Mouse (Mus musculus) right cerebral cortex, adult 18-20 months (tissue): ENCODE data around the gene Lnx1.

Experiments used
- DNase-seq: peaks from one replicate; pipeline ENCODE4 v3.0.0; 2022; ENCODE audit warnings: mixed read lengths

The Lnx1 gene

DNA sequence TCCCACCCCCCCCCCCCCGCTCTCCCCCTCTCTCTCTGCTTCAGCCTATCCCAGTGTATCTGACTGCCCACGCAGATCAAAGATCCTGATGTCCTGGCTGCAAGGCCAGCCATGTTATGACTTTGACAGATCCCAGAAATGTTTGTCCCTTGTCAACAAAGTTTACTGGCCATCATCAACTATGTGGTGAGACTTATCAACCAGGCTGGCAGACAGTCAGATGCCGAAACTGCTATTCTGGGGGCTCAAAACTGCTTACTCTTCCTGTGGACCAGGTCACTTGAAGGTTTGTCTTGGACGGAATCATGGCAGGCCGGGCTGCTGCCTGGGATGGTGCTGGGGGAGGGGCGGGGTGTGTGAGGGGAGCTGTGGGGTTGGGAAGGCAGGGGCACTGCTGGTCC lies 55.1 kb downstream of the Lnx1 start:
- no peak for DNase-seq

- no peak for DNase-seq
Observed at GRCm38 (mm10) chr5:74642291-74642690, 60.4 kb downstream of the Lnx1 start.

- DNase-seq: peak; percentile 25
Observed at GRCm38 (mm10) chr5:74641000-74641399, 61.7 kb downstream of the Lnx1 start.

- no peak for DNase-seq
Observed at GRCm38 (mm10) chr5:74640504-74640903, 62.2 kb downstream of the Lnx1 start.

DNA sequence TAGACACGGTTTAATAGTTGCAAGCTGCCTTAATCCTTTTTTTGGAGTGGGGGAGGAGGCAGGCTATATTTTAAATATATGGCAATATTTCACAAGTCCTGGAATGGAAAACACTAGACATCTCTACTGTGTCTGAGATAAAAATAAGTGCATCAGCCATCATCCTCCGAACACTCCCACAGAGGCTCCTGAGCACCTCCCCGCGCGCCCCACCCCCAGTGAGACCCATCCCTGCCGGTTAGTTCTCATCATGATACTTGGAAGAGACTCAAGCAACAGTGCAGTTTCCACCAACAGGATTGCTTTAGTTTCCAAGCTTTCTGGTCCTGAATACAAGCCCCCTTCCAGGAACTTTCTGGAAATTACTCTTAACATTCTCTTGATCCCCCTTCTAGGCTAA lies 63.2 kb downstream of the Lnx1 start:
- peak; percentile 21 for DNase-seq

GRCm38 (mm10) chr5:74634391-74634790 lies 68.3 kb downstream of the Lnx1 start:
- DNase-seq: no peak

DNA sequence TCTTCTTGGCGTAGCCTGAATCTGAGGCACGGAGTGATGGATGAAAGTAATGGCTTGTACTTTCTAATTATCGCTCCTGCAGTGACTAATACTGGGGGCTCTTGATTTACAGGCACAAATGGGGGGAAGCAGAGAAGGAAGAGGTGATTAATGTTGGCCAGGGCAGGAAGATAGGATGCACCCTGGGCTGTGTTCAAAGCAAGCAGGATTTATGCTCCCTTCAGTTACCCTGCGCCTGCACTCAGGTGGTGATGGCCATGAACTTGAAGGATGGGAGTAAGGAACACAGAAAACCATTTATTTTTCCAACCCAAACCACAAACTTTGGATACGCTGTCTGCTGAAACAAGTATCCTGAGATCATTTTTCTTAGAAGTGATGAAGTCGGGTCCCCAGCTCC lies 69.3 kb downstream of the Lnx1 start:
- DNase-seq: no peak

DNA sequence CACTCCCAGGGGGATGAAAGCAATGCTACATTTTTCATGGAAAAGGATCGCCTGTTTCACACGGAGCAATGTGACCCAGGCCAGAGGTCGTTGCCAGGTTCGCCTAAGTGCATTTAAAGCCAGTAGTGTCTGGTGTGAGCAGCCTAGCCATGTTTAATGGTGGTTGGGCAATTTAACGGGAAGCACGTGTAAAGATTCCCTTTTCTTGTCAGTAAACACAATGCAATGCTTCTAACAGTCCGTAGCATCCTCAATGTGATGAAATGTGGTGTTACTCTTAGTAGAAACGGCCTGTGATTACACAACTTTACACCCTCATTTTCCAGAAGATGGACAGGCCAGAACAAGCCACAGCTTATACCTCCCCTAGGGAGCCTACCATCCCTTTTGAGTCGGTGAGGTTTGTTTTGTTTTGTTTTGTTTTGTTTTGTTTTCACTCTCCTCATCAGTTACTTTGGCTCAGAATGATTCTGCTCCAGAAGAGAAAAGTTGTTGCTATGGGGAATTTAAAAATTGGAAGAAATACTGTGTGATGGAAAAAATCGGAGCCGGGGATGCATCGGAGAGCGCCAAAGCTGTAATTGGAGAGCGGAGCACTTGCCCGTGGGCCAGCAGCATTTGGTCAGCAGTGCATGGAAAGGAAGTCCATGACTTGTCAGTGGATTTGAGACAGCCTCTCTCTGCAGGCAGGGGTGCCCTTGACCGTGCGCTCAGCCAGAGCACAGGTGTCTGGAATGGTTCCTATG lies 70.2 kb downstream of the Lnx1 start:
- DNase-seq: no peak

DNA sequence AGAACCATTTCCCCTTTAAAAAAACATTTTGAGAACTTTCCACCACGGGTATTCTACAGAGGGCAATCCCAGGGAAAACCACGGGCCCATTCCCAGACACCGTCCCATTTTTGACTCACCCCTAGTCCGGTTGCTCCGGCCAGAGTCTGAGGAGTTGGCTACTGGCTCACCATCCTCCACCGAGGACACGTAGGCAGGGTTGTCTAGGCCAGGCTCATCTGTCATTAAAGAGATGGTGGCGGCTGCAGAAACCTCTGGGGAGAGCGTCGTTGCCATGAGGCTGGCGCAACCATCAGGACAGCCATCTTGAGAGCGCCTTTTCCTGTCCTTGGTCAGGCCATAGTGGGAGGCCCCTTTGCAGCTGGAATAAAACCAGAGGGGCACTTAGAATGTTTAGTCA lies 74.7 kb downstream of the Lnx1 start:
- DNase-seq: no peak

DNA sequence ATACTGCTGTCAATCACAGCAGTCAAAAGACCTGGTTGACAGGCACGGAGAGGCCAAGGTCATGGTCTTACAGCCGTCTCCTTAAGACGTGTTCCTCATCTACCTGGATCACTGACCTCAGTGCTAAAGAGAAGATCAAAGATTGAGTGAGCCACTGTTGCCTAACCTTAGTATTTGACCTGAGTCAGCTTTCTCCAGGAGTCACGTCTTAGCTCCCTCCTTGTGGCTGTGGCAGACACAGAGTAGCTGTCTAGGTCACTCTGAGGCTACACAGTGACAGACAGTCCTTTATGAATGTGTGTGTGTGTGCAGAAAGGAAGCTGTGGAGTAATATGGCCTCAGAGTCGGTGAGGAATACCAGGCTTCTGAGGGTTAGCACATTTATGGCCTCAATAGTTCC lies 78.3 kb downstream of the Lnx1 start:
- no peak for DNase-seq

- no peak for DNase-seq
Observed at GRCm38 (mm10) chr5:74623316-74624000, 79.3 kb downstream of the Lnx1 start.

- no peak for DNase-seq
Observed at GRCm38 (mm10) chr5:74621691-74622470, 80.8 kb downstream of the Lnx1 start.

DNA sequence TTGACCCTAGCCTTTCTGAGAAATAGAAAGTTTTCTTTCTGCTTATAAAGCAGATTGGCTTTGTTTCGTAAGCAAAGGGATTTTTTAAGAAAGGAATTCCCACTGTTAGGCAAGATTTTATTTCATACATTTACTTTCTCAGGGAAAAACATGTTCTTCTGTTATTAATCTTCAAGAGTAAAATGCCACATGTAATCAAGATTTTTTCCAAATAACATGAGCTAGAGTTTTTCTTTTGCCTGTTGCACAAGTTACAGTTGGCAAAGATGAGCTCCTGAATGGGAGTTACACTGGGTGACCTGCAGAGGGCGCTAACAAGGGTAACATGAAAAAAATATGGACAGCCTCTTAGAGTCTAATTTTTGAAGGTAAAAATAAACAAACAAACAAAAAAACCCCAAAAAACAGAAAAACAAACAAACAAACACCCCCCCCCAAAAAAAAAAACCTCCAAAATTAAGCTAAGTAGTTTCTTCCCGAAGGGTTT lies 84.1 kb downstream of the Lnx1 start:
- no peak for DNase-seq

DNA sequence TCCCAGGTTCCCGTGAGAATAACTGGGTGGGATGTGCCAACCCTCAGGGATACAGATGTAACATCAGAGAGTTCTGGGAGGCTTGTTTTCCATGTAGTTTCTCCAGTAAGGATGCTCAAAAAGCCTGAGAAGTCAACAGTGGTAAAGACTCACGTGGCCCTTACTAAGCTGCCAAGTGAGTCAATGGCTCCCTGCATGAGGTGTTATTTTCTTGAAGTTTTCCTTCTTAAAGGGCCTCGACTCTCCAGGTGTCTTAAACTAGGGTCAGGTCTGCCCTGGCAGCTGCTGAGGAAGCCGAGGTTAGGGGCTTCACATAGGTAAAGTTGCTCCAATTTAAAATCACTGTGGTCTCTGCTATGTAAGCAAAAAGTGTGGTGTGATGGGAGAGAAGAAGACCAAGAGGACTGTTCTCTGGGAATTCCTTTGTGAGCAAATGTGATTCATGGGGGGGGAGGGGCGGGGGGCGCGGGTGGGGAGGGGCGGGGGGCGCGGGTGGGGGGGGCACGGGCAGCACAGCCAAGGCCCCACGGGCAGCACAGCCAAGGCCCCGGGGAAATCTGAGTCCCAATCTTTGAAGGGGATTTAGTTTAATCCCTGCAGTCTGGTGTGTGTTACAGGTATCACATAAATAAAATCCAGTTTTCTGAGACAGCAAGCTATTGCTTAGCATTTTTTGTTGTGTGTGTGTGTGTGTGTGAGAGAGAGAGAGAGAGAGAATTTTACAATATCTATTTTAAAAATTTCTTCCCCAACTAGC lies 84.7 kb downstream of the Lnx1 start:
- no peak for DNase-seq

GRCm38 (mm10) chr5:74613491-74614151 lies 89.1 kb downstream of the Lnx1 start:
- no peak for DNase-seq

- DNase-seq: no peak
Observed at GRCm38 (mm10) chr5:74612713-74613112, 90.0 kb downstream of the Lnx1 start.

GRCm38 (mm10) chr5:74610511-74610910 lies 92.2 kb downstream of the Lnx1 start:
- no peak for DNase-seq

- no peak for DNase-seq
Observed at GRCm38 (mm10) chr5:74606213-74606612, 96.5 kb downstream of the Lnx1 start.

DNA sequence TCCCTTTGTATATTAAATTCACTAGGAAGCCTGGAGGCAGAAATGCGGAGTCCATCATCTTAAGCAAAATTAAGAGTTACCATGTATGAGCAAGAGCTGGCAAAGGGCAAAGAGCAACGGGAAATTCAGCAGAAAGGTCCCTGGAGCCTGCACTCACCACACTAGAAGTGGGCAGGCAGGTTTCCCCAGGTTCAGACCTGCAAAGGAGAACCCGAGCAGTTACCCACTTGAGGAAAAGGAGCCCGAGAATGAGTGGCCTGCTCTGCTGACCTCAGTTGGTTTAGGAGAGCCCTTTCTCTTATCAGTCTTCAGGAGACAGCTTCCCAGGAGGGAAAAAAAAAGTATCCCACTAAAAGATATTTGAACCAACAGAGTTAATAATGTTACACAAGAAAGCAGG lies 99.4 kb downstream of the Lnx1 start:
- DNase-seq: no peak

DNA sequence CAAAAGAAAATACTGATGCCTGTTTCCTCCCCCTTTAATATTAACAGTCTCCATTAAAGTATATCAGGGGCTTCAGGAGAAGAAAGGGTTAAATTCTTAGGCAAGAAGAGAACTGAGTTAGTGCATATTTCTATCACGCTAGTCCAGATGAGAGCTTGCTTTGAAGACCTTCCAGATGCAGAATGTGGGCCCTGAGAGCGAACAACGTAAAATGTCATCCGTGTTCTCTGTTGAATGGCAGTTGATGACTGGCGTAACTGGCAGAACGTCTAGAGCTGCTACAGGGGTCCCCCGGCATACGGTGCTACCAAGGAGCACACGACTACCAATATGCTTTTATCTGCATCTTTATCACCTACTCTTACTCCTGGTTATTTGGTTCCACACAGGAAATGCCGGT lies 100.3 kb downstream of the Lnx1 start:
- no peak for DNase-seq

DNA sequence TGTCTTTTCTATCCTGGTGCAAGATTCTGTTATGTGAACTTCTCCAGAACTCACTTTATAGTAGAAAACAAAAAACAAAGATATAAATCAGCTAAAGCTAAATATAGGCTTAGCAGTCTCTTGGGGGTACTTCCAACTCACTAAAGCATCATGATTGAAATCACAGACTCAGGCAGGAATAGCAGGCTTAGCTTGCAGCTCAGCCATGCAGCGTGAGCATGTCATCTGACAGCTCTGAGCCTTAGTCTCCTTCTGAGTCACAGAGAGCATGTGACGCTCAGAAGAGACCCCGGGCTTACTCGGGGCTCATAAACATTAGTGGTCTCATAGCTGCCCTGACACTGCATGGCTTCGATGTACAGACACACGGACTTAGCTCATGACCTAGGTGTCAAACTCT lies 100.7 kb downstream of the Lnx1 start:
- DNase-seq: no peak

DNA sequence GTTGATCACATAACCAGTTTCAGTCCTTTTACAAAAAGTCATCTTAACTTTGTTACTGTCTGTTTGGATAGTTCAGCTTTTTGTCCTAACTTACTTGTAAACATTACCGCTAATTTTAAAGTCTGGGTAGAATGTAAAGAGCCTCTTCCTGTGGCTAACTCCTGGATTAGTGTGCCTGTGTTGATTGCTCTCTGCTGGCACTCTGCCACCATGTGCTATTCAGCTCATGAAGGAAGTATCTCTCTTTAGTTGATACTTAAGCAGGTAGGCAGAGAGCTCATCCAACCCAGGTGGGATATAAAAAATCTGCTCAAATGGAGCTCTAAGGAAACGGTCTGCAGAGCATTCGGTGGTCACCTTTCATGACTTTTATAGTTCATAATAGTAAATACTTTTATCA lies 101.5 kb downstream of the Lnx1 start:
- DNase-seq: no peak
